Mouse (Mus musculus) ES-E14 (cell line): ENCODE results near the gene R3hdm2. TPM values are rescaled to one million over a fixed set of nuclear protein-coding genes. Genes with fewer than 3 reads are reported as not detected.

ENCODE experiments used
- DNase-seq: peaks from one replicate; pipeline ENCODE4 v3.0.0-alpha.2; 2013; ENCODE audit warnings: low read depth, low spot score
- H3K27ac ChIP-seq: 2 replicates; pipeline ENCODE4 v1.5.1; 2012; ENCODE audit warnings: low read depth, mild to moderate bottlenecking, low read length, moderate library complexity, mixed read lengths; ENCODE audit not compliant: poor library complexity, insufficient read depth, severe bottlenecking
- H3K36me3 ChIP-seq: 2 replicates; pipeline ENCODE4 v1.6.1; 2012; ENCODE audit warnings: mild to moderate bottlenecking, low read length, moderate library complexity, mixed read lengths; ENCODE audit not compliant: control insufficient read depth, poor library complexity, insufficient read depth, severe bottlenecking
- H3K4me1 ChIP-seq, 2 experiments: fragments of 150-350 bp in 1 of 2; sonication (generic) in 1 of 2; 2 replicates each; pipeline ENCODE4 v1.6.1; 2012; ENCODE audit warnings: low read length in 2 of 2, mild to moderate bottlenecking in 1 of 2, mixed read lengths in 1 of 2; ENCODE audit not compliant: control insufficient read depth in 2 of 2, insufficient read depth in 2 of 2, poor library complexity in 1 of 2
- H3K4me3 ChIP-seq, 2 experiments: fragments of 150-350 bp in 1 of 2; sonication (generic) in 1 of 2; 2 replicates each; pipeline ENCODE4 v1.5.1; 2012; ENCODE audit warnings: low read length in 2 of 2, low read depth in 1 of 2, mild to moderate bottlenecking in 1 of 2, mixed read lengths in 1 of 2; ENCODE audit not compliant: insufficient read depth in 1 of 2, poor library complexity in 1 of 2, severe bottlenecking in 1 of 2
- H3K9ac ChIP-seq: 2 replicates; pipeline ENCODE4 v1.6.1; 2012; ENCODE audit warnings: low read depth, mild to moderate bottlenecking, low read length, mixed read lengths; ENCODE audit not compliant: poor library complexity, insufficient read depth, severe bottlenecking
- H3K9me3 ChIP-seq: fragments of 150-350 bp; sonication (generic); 2 replicates; pipeline ENCODE4 v1.6.1; 2012; ENCODE audit warnings: low read depth, mild to moderate bottlenecking, low read length; ENCODE audit not compliant: control insufficient read depth, insufficient read depth
- CHD2 ChIP-seq: IDR thresholded peaks from 2 replicates; pipeline ENCODE4 v1.6.1; 2014; ENCODE audit warnings: mild to moderate bottlenecking, low read depth, low read length, inconsistent platforms
- HCFC1 ChIP-seq: IDR thresholded peaks from 2 replicates; pipeline ENCODE4 v1.6.1; 2012; ENCODE audit warnings: low read length, inconsistent platforms, borderline replicate concordance; ENCODE audit not compliant: insufficient read depth
- MAFK ChIP-seq: IDR thresholded peaks from 2 replicates; pipeline ENCODE4 v1.6.1; 2014; ENCODE audit warnings: mild to moderate bottlenecking, low read depth, low read length, inconsistent platforms; ENCODE audit not compliant: insufficient read depth
- ZC3H11A ChIP-seq: IDR thresholded peaks from 2 replicates; pipeline ENCODE4 v1.6.1; 2012; ENCODE audit warnings: low read depth, mild to moderate bottlenecking, inconsistent platforms, low read length, borderline replicate concordance
- ZNF384 ChIP-seq: IDR thresholded peaks from 2 replicates; pipeline ENCODE4 v1.6.1; 2012; ENCODE audit warnings: low read depth, low read length, inconsistent platforms
- in situ Hi-C, 2 experiments: fragments of 600-800 bp; cut with MboI; formaldehyde crosslinking; loops; one replicate each; pipeline ENCODE4 v1.15.1; 2025; ENCODE audit warnings: low sequenced_read_pairs in 2 of 2, inconsistent platforms in 1 of 2; ENCODE audit not compliant: unreplicated experiment in 2 of 2
- total RNA-seq: library from RNA; depleted of rRNA; stranded (reverse); fragments of 300-350 nt; gene quantifications from 2 replicates; pipeline ENCODE4 v1.2.3, GENCODE M21; 2012

R3hdm2 gene
- total RNA-seq, 1 experiment: 25.5 TPM

DNA sequence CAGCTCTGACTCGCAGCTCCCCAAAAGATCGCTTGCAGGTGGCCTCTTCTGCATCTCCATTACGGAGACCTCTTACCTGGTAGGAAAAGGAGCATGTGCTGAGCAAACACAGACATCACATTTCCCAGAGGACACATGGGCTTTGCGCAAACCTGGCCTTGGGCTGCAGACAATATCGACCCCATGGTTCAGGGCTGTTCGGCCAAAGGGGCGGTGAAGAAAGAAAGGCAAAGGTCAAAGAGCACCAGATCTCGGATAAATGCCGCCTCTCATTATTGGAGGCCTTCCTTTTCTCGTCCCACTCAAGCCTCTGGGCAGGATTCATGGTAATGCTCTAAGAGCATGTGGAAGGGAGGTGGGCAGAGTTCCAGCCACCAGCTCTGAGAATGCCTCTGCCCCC is 24.8 kb upstream of the R3hdm2 start:
- Histone ChIP-seq H3K4me3 (no peak overlapping the region), H3K36me3 (no peaks in the 10 kb centered on the region), H3K9me3 (no peaks in the 10 kb centered on the region), H3K9ac (no peak overlapping the region), H3K4me1 (peaks cover 3 to 9% of the 10 kb centered on the region in 2 experiments; a peak in 2 of 4 replicates), H3K27ac (no peak overlapping the region)
- no peak for TF ChIP-seq MAFK
- in situ Hi-C loops: no loop called here
- DNase-seq: no peak

DNA sequence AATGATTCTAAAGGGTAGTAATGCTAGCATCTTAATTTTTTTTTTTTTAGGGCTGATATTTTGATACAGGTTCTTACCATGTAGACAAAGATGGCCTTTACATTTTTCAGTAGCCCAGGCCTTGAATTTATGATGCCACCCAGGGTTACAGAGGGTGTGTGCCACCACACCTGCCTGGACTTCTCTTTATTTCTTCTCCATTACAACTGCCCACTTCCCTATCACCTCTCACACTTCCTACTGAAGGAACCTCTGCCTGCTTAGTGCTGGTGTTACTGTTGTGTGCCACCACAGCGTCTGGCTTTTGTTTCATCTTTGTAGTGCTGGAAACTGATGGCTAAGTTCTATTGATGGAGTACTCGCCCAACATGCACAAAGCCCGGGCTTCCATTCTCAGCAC is 19.4 kb upstream of the R3hdm2 start:
- DNase-seq: no peak
- Histone ChIP-seq H3K4me3 (no peak overlapping the region), H3K4me1 (no peaks in the 10 kb centered on the region), H3K36me3 (no peaks in the 10 kb centered on the region), H3K27ac (no peak overlapping the region), H3K9me3 (no peaks in the 10 kb centered on the region), H3K9ac (no peak overlapping the region)
- TF ChIP-seq MAFK (no peak), ZNF384 (no peak), CHD2 (no peak), HCFC1 (no peak), ZC3H11A (no peak)
- in situ Hi-C loops: no loop called here

DNA sequence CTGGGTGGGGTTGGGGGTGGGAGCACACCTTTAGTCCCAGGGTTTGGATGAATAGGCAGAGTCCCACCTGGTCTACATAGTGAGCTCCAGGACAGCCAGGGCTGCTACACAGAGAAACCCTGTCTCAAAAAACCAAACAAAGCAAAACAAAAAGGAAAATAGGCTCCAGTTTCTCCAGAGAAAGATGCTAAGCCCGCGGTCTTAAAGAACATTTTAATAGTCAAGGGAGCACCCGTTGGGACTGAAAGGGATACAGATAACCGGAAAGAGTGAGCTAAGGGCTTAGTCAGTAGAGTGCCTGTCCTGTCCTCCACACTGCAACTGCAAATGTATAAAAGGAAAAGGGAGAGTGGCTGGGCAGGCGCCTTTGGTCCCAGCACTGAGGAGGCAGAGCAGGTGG is 13.0 kb upstream of the R3hdm2 start:
- DNase-seq: peak; percentile 30
- in situ Hi-C loops: no loop called here
- Histone ChIP-seq H3K27ac (peak overlapping the region; percentile 97), H3K9me3 (no peaks in the 10 kb centered on the region), H3K4me3 (peak overlapping the region; percentile 2 to 10; a peak in 1 of 4 replicates), H3K9ac (no peak overlapping the region), H3K36me3 (no peaks in the 10 kb centered on the region), H3K4me1 (peaks cover 15 to 22% of the 10 kb centered on the region in 2 experiments)
- no peak for TF ChIP-seq HCFC1
- no peak for TF ChIP-seq MAFK
- TF ChIP-seq ZC3H11A: no peak
- TF ChIP-seq ZNF384: no peak
- no peak for TF ChIP-seq CHD2

DNA sequence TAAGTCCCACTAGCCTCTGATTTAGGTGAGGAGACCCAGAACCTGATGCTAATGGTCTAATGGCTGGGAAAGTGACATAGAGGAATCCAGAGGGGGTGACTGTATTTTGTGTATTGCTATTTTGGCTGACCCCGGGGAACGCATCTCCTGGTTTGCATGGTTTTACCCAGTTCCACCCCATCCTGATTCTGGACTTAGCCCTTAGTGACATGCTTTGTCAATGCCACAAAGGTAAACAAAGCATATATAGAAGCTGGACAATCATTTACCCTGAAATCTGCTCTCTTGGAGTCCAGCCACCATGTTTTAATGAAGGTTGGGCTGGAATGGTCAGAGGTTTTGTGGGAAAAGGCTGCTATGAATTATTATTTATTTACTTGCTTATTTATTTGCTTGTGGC is 11.9 kb upstream of the R3hdm2 start:
- peak overlapping the region; percentile 96; the same call in 1 of the 2 replicates for H3K27ac ChIP-seq
- no peak for DNase-seq
- no peak for TF ChIP-seq CHD2
- no peak for TF ChIP-seq MAFK
- no peak for TF ChIP-seq HCFC1
- no peak for TF ChIP-seq ZNF384
- TF ChIP-seq ZC3H11A: no peak
- in situ Hi-C loops: no loop called here
- no peak overlapping the region for H3K4me3 ChIP-seq
- no peaks in the 10 kb centered on the region for H3K9me3 ChIP-seq
- no peak overlapping the region; the same call in 1 of the 2 replicates for H3K9ac ChIP-seq
- peaks cover 15 to 22% of the 10 kb centered on the region in 2 experiments for H3K4me1 ChIP-seq
- no peaks in the 10 kb centered on the region for H3K36me3 ChIP-seq
